ENCODE assay signal across 18 mouse cellular contexts in the genomic region with DNA sequence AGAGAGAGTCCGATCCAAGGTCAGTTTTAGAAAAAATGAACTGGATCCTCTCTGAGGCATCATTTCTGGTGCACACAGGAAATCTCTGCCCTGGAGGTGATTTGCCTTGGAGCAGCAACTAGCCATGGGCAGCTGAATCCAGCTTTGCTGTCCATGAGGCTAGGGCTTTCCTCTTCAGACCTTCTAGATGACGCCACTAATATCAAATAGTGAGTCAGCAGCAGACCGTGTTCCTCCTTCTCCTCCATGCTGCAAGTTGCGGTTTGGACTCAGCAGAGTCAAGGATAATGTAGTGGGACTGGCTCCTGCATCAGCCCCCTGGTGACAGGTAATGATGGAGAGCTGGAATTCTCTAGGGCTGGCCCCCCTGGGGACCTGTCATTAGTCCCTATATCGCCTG.
DNase-seq lines count a peak whose midpoint lies in the region; ATAC-seq and TF ChIP-seq lines count a peak whose summit lies in the region.
"Had no signal": no experiment of that assay in that cellular context is flagged by ENCODE, and none has a peak within 500 bp of the region (broad histone marks: within the 10 kb centered on the region; RNA-seq: fewer than 3 reads in every experiment).

No protein-coding gene starts in this region.

- 0 out of 2 replicates have a peak, but pooled peaks cover 5% of the 10 kb centered on the region for H3K4me1 ChIP-seq in hindbrain, embryonic 15.5 days (replicated peaks)
- peaks cover 8% of the 10 kb centered on the region for H3K4me1 ChIP-seq in hindbrain, embryonic 13.5 days (replicated peaks)
- H3K4me1 ChIP-seq in embryonic facial prominence, embryonic 10.5 days, result peaks cover 52% of the 10 kb centered on the region

- H3ac ChIP-seq in C2C12 (ENCODE audit: control insufficient read depth, insufficient read length, low read depth), result no peak overlapping the region

- H3K27ac ChIP-seq in hindbrain, embryonic 15.5 days (replicated peaks), result no peak overlapping the region
- H3K27ac ChIP-seq in hindbrain, embryonic 13.5 days, result no peak overlapping the region
- no peak overlapping the region for H3K27ac ChIP-seq in embryonic facial prominence, embryonic 10.5 days (replicated peaks)
- H3K27ac ChIP-seq: forebrain, embryonic 12.5 days; heart, embryonic 13.5 days; limb, embryonic 12.5 days; liver, embryonic 14.5 days had no signal

- no peaks in the 10 kb centered on the region for H3K36me3 ChIP-seq in hindbrain, embryonic 15.5 days
- no peaks in the 10 kb centered on the region for H3K36me3 ChIP-seq in hindbrain, embryonic 13.5 days
- no peaks in the 10 kb centered on the region for H3K36me3 ChIP-seq in C2C12 (ENCODE audit: control insufficient read depth, insufficient read depth)
- no peaks in the 10 kb centered on the region for H3K36me3 ChIP-seq in embryonic facial prominence, embryonic 10.5 days (replicated peaks)
- H3K36me3 ChIP-seq: forebrain, embryonic 12.5 days; heart, embryonic 13.5 days; limb, embryonic 12.5 days had no signal

- no peaks in the 10 kb centered on the region for H3K9me3 ChIP-seq in hindbrain, embryonic 15.5 days
- no peaks in the 10 kb centered on the region for H3K9me3 ChIP-seq in hindbrain, embryonic 13.5 days
- no peaks in the 10 kb centered on the region for H3K9me3 ChIP-seq in embryonic facial prominence, embryonic 10.5 days
- H3K9me3 ChIP-seq: forebrain, embryonic 12.5 days; heart, embryonic 13.5 days; limb, embryonic 12.5 days; megakaryocyte, embryonic 14.5 days had no signal

- no peak overlapping the region for H3K4me2 ChIP-seq in hindbrain, embryonic 15.5 days
- H3K4me2 ChIP-seq in hindbrain, embryonic 13.5 days, result no peak overlapping the region
- H3K4me2 ChIP-seq: forebrain, embryonic 12.5 days; heart, embryonic 13.5 days; limb, embryonic 12.5 days had no signal

- WGBS in hindbrain, embryonic 15.5 days, result 36% methylated on average over 5 of the region's 5 CpGs
- WGBS in hindbrain, embryonic 13.5 days, result 43% methylated on average over 5 of the region's 5 CpGs
- 51% methylated on average over 5 of the region's 5 CpGs for WGBS in embryonic facial prominence, embryonic 10.5 days

- H3K4me3 ChIP-seq in hindbrain, embryonic 15.5 days, result no peak overlapping the region
- H3K4me3 ChIP-seq in hindbrain, embryonic 13.5 days, result no peak overlapping the region
- H3K4me3 ChIP-seq in C2C12 (ENCODE audit: insufficient read depth, poor library complexity, severe bottlenecking), result no peak overlapping the region
- H3K4me3 ChIP-seq in embryonic facial prominence, embryonic 10.5 days, result no peak overlapping the region
- H3K4me3 ChIP-seq: forebrain, embryonic 12.5 days; heart, embryonic 13.5 days; limb, embryonic 12.5 days; megakaryocyte, embryonic 14.5 days had no signal

- DNase-seq in adrenal gland, postnatal 14 days, result peak; percentile 53
- DNase-seq in cerebellum, postnatal 4 days (ENCODE audit: low spot score in 2 of 2), result no peak
- no peak for DNase-seq in embryonic facial prominence, embryonic 10.5 days (ENCODE audit: low spot score)
- DNase-seq: cerebellum, adult 2 months; heart, postnatal 36 days; retina, postnatal 1 day; right cerebral cortex, postnatal 4 days; thymus, postnatal 36 days had no signal

- no peak overlapping the region for H3K9ac ChIP-seq in hindbrain, embryonic 15.5 days
- H3K9ac ChIP-seq in hindbrain, embryonic 13.5 days, result no peak overlapping the region
- H3K9ac ChIP-seq: forebrain, embryonic 12.5 days; heart, embryonic 13.5 days; limb, embryonic 12.5 days; liver, embryonic 14.5 days had no signal

- H3K79me3 ChIP-seq in C2C12 (ENCODE audit: low read depth), result no peaks in the 10 kb centered on the region

- no peaks in the 10 kb centered on the region for H3K27me3 ChIP-seq in hindbrain, embryonic 15.5 days
- H3K27me3 ChIP-seq in hindbrain, embryonic 13.5 days, result peaks cover 25% of the 10 kb centered on the region; the same call in 1 of the 2 replicates
- no peaks in the 10 kb centered on the region for H3K27me3 ChIP-seq in C2C12 (ENCODE audit: control insufficient read depth, insufficient read depth, insufficient read length)
- H3K27me3 ChIP-seq in embryonic facial prominence, embryonic 10.5 days (replicated peaks; ENCODE audit: low read depth, poor library complexity, severe bottlenecking), result peaks cover 53% of the 10 kb centered on the region
- H3K27me3 ChIP-seq: forebrain, embryonic 12.5 days; limb, embryonic 12.5 days had no signal

- TF ChIP-seq CTCF in C2C12 (IDR thresholded peaks at IDR 0.05; ENCODE audit: control insufficient read depth, insufficient read depth, insufficient read length), result no peak

- no peaks in the 10 kb centered on the region for H3K79me2 ChIP-seq in C2C12 (ENCODE audit: control insufficient read depth, insufficient read depth)

- ATAC-seq in hindbrain, embryonic 15.5 days (ENCODE audit: low FRiP score, low read depth), result peak; percentile 47; the same call in 1 of the 2 replicates
- no peak for ATAC-seq in hindbrain, embryonic 13.5 days (ENCODE audit: low FRiP score)
- ATAC-seq in megakaryocyte, adult 5-6 weeks (ENCODE audit: poor library complexity, severe bottlenecking), result peak; percentile 68
- ATAC-seq: inflammation-experienced regulatory T-cells, adult 6 months had no signal

TF ChIP-seq in C2C12, 6 proteins besides CTCF, POLR2A, EP300 and RAD21:
- TF ChIP-seq FOSL1 (IDR thresholded peaks at IDR 0.05; ENCODE audit: insufficient read depth, low read length, poor library complexity, severe bottlenecking), result peak; percentile 20
- TF ChIP-seq MYOD1 (IDR thresholded peaks at IDR 0.05; ENCODE audit: control insufficient read depth, insufficient read length, low read depth), result no peak
